Mouse (Mus musculus) ES-CJ7 (cell line): ENCODE results near the gene Rbms3.

Experiments
- DNase-seq: peaks from one replicate; pipeline ENCODE4 v3.0.0; 2011; ENCODE audit warnings: low read depth, low spot score

Gene Rbms3

GRCm38 (mm10) chr9:116748857-116749584, 880.7 kb downstream of the Rbms3 start:
- no peak for DNase-seq

- no peak for DNase-seq
Measured at GRCm38 (mm10) chr9:116748346-116748745, 881.4 kb downstream of the Rbms3 start.

- peak; percentile 45 for DNase-seq
Measured at GRCm38 (mm10) chr9:116746871-116747270, 882.8 kb downstream of the Rbms3 start.

- DNase-seq, result no peak
Measured at GRCm38 (mm10) chr9:116737786-116738185, 891.9 kb downstream of the Rbms3 start.

GRCm38 (mm10) chr9:116729172-116729571, 900.5 kb downstream of the Rbms3 start:
- DNase-seq, result no peak

- DNase-seq, result no peak
Measured at GRCm38 (mm10) chr9:116728655-116729054, 901.1 kb downstream of the Rbms3 start.

- no peak for DNase-seq
Measured at GRCm38 (mm10) chr9:116728093-116728492, 901.6 kb downstream of the Rbms3 start.

- no peak for DNase-seq
Measured at GRCm38 (mm10) chr9:116724581-116724980, 905.1 kb downstream of the Rbms3 start.

- no peak for DNase-seq
Measured at GRCm38 (mm10) chr9:116703119-116703518, 926.6 kb downstream of the Rbms3 start.

- DNase-seq, result no peak
Measured at GRCm38 (mm10) chr9:116702611-116703010, 927.1 kb downstream of the Rbms3 start.

GRCm38 (mm10) chr9:116701511-116702179, 928.1 kb downstream of the Rbms3 start:
- DNase-seq, result peak; percentile 14

- no peak for DNase-seq
Measured at GRCm38 (mm10) chr9:116688615-116689014, 941.1 kb downstream of the Rbms3 start.

- no peak for DNase-seq
Measured at GRCm38 (mm10) chr9:116677142-116677541, 952.6 kb downstream of the Rbms3 start.

GRCm38 (mm10) chr9:116676445-116676844, 953.3 kb downstream of the Rbms3 start:
- DNase-seq, result no peak

- no peak for DNase-seq
Measured at GRCm38 (mm10) chr9:116674191-116674590, 955.5 kb downstream of the Rbms3 start.

GRCm38 (mm10) chr9:116661026-116661425, 968.7 kb downstream of the Rbms3 start:
- DNase-seq, result no peak

GRCm38 (mm10) chr9:116659936-116660335, 969.8 kb downstream of the Rbms3 start:
- no peak for DNase-seq

GRCm38 (mm10) chr9:116657141-116657540, 972.6 kb downstream of the Rbms3 start:
- DNase-seq, result no peak

GRCm38 (mm10) chr9:116651414-116651813, 978.3 kb downstream of the Rbms3 start:
- DNase-seq, result peak; percentile 42

GRCm38 (mm10) chr9:116649955-116650354, 979.8 kb downstream of the Rbms3 start:
- DNase-seq, result no peak

- peak; percentile 82 for DNase-seq
Measured at GRCm38 (mm10) chr9:116649086-116649792, 980.5 kb downstream of the Rbms3 start.

GRCm38 (mm10) chr9:116644616-116645015, 985.1 kb downstream of the Rbms3 start:
- no peak for DNase-seq

- DNase-seq, result no peak
Measured at GRCm38 (mm10) chr9:116640302-116640679, 989.4 kb downstream of the Rbms3 start.
